Mouse (Mus musculus) liver, embryonic 11.5 days (tissue): Measurements from ENCODE around the gene Slc25a22. TPM values are rescaled to one million over a fixed set of nuclear protein-coding genes. Genes with fewer than 3 reads are reported as not detected.
"Not testable (repeated sequence)": the region's sequence is repeated elsewhere in the genome, so short reads cannot be mapped to it uniquely, and the experiment has no call there.

Source experiments
- ATAC-seq: fragments of 200-750 bp; cut with Nextera tagmentation; replicated peaks from 2 replicates; pipeline ENCODE4 v1.8.0; 2017; ENCODE audit warnings: moderate number of reproducible peaks, mild to moderate bottlenecking, moderate TSS enrichment, moderate library complexity; ENCODE audit not compliant: low FRiP score
- DNase-seq: peaks from one replicate; pipeline ENCODE4 v3.0.0-alpha.2; 2017; ENCODE audit warnings: low spot score
- H3K27ac ChIP-seq: fragments of 300-500 bp; sonication (generic); 2 replicates; pipeline ENCODE4 v1.5.1; 2014; ENCODE audit warnings: mild to moderate bottlenecking, low read depth, low read length, control low read depth
- H3K27me3 ChIP-seq: fragments of 300-500 bp; sonication (generic); replicated peaks from 2 replicates; pipeline ENCODE4 v1.6.1; 2014; ENCODE audit warnings: low read length, mixed read lengths; ENCODE audit not compliant: control insufficient read depth, insufficient read depth
- H3K36me3 ChIP-seq: fragments of 300-500 bp; sonication (generic); 2 replicates; pipeline ENCODE4 v1.6.1; 2014; ENCODE audit warnings: mild to moderate bottlenecking, low read length, moderate library complexity, mixed read lengths; ENCODE audit not compliant: control insufficient read depth, insufficient read depth
- H3K4me1 ChIP-seq: fragments of 300-500 bp; sonication (generic); replicated peaks from 2 replicates; pipeline ENCODE4 v1.6.1; 2014; ENCODE audit warnings: low read length, mixed read lengths; ENCODE audit not compliant: control insufficient read depth, insufficient read depth
- H3K4me2 ChIP-seq: fragments of 300-500 bp; sonication (generic); 2 replicates; pipeline ENCODE4 v1.6.1; 2014; ENCODE audit warnings: mild to moderate bottlenecking, control low read depth, moderate library complexity
- H3K4me3 ChIP-seq: fragments of 300-500 bp; sonication (generic); 2 replicates; pipeline ENCODE4 v1.5.1; 2014; ENCODE audit warnings: low read depth, low read length, control low read depth
- H3K9ac ChIP-seq: fragments of 300-500 bp; sonication (generic); 2 replicates; pipeline ENCODE4 v1.6.1; 2014; ENCODE audit warnings: low read depth, low read length, control low read depth
- H3K9me3 ChIP-seq: fragments of 300-500 bp; sonication (generic); 2 replicates; pipeline ENCODE4 v1.6.1; 2016; ENCODE audit warnings: low read length, inconsistent platforms, mixed read lengths; ENCODE audit not compliant: control insufficient read depth
- WGBS: fragments of 180-500 bp; shearing (Covaris S2); extraction: QIAGEN DNeasy Blood & Tissue Kit; methylation state at CpG from one replicate; pipeline ENCODE4 v1.1.7; 2014; 5-methylcytosine and 5-hydroxymethylcytosine counted together
- polyA plus RNA-seq: library from polyadenylated mRNA; unstranded; fragments of >200 nt; fragmentation: Nextera tagmentation; extraction: Ambion mirVana; gene quantifications from 2 replicates; pipeline ENCODE4 v1.2.1, GENCODE M21; 2014

Gene Slc25a22
- polyA plus RNA-seq, 1 experiment from 2014 or later = 36.9 TPM

DNA sequence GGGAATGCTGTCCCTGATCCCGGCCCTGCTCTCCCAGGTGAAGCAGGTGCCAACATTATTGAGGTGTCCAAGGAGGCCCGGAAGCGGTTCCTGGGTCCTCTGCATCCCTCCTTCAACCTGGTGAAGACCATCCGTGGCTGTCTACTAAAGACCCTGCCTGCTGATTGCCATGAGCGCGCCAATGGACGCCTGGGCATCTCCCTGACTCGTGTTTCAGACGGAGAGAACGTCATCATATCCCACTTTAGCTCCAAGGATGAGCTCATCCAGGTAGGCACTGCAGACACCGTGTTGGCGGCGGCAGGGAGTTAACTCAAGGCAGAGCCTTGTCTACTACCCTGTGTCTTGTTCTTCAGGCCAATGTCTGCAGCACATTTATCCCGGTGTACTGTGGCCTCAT lies 19.5 kb upstream of the Slc25a22 start:
- Histone ChIP-seq H3K36me3 (0 out of 2 replicates have a peak, but pooled peaks cover under 1% of the 10 kb centered on the region), H3K27me3 (peaks cover 23% of the 10 kb centered on the region), H3K9me3 (no peaks in the 10 kb centered on the region), H3K4me1 (peaks cover 17% of the 10 kb centered on the region), H3K4me3 (no peak overlapping the region), H3K9ac (no peak overlapping the region), H3K27ac (no peak overlapping the region), H3K4me2 (no peak overlapping the region)
- WGBS = 90% methylated on average over 14 of the region's 14 CpGs
- ATAC-seq (no peak), DNase-seq (no peak)

DNA sequence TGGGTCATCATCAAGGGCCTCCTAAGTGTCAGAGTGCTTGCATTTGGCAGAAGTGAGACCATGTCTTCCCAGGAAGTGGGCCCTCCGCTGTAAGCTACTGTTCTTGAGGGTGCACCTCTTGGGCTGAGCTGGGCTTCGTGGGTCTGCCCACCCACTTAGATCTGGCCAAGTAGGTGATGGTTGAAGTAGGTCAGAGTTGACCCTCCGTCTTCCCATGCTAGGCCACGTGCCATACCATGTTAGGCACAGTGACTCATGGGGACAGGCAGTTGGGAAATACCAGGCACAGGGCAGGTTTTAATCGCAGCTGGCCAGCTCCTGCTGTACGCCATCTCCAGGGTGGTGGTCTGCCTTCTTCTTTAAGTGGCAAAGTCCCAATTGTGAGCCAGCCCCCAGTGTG lies 19.0 kb upstream of the Slc25a22 start:
- H3K4me1 ChIP-seq = peaks cover 15% of the 10 kb centered on the region
- H3K27me3 ChIP-seq = peaks cover 18% of the 10 kb centered on the region
- WGBS = 84% methylated on average over 6 of the region's 6 CpGs
- H3K4me3 ChIP-seq = no peak overlapping the region
- DNase-seq (no peak), ATAC-seq (no peak)
- 0 out of 2 replicates have a peak, but pooled peaks cover 6% of the 10 kb centered on the region for H3K36me3 ChIP-seq
- no peak overlapping the region for H3K27ac ChIP-seq
- no peaks in the 10 kb centered on the region for H3K9me3 ChIP-seq
- H3K9ac ChIP-seq = no peak overlapping the region
- no peak overlapping the region; the same call in 1 of the 2 replicates for H3K4me2 ChIP-seq

DNA sequence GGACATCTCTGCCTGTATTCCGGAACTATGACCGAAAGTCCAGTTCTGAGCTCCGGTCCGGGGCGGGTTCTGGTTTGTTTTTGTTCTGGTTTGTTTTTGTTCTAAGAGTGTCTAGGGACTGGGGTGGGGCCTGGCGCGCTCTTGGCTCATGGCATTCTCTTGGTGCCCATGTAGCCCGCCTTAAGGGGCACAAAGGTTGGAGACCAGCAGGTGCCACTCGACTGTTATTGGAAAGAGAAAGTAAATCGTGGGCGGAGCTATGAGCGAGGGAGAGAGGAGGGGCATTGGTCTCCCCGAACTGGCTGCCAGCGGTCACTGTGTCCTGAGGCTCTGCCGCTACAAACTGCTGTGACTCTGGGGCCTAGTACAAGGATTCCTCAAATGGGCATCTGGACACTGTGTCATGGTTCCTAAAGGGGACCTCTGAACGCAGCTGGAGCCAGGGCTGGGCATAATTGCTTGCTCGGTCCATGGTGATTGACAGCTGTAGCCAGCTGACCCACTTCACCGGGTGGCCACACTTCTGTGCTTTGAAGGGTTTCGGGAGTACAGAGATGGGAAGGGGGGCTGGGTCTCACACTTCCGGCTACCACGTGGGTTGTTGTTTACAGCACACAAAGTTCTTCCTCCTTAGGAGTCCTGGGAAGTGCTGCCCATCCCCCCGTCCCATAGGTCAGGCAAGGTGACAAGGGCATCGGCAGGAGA lies 18.1 kb upstream of the Slc25a22 start:
- ATAC-seq (peak; percentile 24), DNase-seq (no peak)
- 2% methylated on average over 23 of the region's 23 CpGs for WGBS
- H3K36me3 ChIP-seq = peaks cover 13% of the 10 kb centered on the region
- H3K27ac ChIP-seq = peak overlapping the region; percentile 66
- peak overlapping the region; percentile 77 for H3K9ac ChIP-seq
- peak overlapping the region; percentile 95 for H3K4me2 ChIP-seq
- peaks cover 8% of the 10 kb centered on the region for H3K27me3 ChIP-seq
- H3K4me1 ChIP-seq = peaks cover 15% of the 10 kb centered on the region
- no peaks in the 10 kb centered on the region for H3K9me3 ChIP-seq
- peak overlapping the region; percentile 73 for H3K4me3 ChIP-seq

DNA sequence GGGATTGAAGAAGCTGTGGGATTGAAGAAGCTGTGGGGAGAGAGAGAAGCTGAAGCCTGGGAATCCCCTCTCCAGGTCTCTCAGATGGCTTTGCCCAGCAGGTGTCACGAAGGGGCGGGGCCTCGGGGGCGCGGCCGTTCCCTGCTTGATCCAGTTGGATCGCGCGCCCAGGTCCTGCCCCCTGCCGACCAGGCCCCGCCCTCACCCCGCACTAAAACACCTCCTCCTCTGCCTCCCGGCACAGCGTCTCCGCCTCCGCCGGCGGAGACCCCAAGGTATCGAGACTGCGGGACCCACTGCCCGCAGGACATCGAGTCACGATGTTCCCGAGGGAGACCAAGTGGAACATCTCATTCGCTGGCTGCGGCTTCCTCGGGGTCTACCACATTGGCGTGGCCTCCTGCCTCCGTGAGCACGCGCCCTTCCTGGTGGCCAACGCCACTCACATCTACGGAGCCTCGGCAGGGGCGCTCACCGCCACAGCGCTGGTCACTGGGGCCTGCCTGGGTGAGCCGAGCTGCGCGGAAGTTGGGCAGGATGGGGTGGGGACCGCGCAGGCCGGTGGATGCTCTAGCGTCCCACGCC lies 17.4 kb upstream of the Slc25a22 start, which contains the start of gene Pnpla2:
Gene Pnpla2, plus strand, starts transcription at position 232 of the 585 bp plus-strand sequence.
- Histone ChIP-seq H3K27ac (peak within 1 kb of the TSS; percentile 66), H3K4me2 (peak within 1 kb of the TSS; percentile 95), H3K4me3 (peak within 1 kb of the TSS; percentile 73), H3K4me1 (peaks cover 15% of the 10 kb centered on the region), H3K9ac (peak within 1 kb of the TSS; percentile 77), H3K36me3 (peaks cover 20% of the 10 kb centered on the region), H3K9me3 (no peaks in the 10 kb centered on the region), H3K27me3 (0 out of 2 replicates have a peak, but pooled peaks cover 2% of the 10 kb centered on the region)
- peak; percentile 95 for DNase-seq
- peak; percentile 85 for ATAC-seq
- WGBS = under 1% methylated on average over 45 of the region's 45 CpGs

DNA sequence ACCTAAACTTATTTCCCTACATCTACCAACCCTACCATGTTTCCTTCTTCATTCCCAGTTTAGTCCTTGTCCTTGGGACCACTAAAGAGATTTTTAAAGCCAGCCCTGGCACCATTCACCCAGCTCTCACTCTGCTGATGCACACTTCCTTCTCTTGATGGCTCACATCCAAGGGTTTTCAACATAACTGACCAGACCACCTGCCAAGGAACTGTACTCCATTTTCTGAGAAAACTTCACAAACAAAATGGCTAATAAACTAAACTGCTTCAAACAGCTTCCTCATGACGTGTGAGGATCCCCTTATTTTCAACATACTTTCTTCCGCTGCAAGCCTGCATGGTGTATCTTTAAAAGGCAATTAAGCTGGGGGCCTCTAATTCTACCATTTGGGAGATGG lies 15.9 kb upstream of the Slc25a22 start:
- Histone ChIP-seq H3K36me3 (peaks cover 29% of the 10 kb centered on the region), H3K9me3 (no peaks in the 10 kb centered on the region), H3K4me2 (no peak overlapping the region), H3K4me3 (no peak overlapping the region), H3K27ac (no peak overlapping the region), H3K9ac (no peak overlapping the region), H3K27me3 (no peaks in the 10 kb centered on the region), H3K4me1 (peaks cover 23% of the 10 kb centered on the region)
- 69% methylated on average over 2 of the region's 2 CpGs for WGBS
- DNase-seq (no peak), ATAC-seq (no peak)

DNA sequence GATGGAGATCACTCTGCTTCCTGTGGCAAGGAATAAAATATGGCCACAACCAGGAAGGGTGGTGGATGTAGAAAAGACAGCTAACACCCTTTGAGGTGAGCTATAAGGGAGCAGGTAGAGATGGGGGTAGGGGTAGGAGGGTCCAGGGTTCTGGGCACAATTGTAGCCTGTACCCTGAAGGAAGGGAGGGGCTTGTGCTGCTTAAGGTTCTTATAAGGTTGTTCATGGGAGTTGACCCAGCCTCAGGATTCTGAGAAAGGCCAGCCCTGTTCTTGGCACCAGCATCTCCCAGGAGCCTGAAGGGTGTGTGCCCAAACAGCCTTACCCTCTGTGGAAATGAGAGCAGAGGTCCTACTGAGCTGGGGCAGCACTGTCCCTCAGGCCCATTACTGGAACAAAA lies 14.2 kb upstream of the Slc25a22 start:
- DNase-seq (no peak), ATAC-seq (no peak)
- Histone ChIP-seq H3K9me3 (no peaks in the 10 kb centered on the region), H3K27me3 (no peaks in the 10 kb centered on the region), H3K36me3 (peaks cover 33% of the 10 kb centered on the region), H3K4me2 (no peak overlapping the region), H3K9ac (no peak overlapping the region), H3K27ac (no peak overlapping the region; the same call in 1 of the 2 replicates), H3K4me3 (no peak overlapping the region), H3K4me1 (peaks cover 25% of the 10 kb centered on the region)

DNA sequence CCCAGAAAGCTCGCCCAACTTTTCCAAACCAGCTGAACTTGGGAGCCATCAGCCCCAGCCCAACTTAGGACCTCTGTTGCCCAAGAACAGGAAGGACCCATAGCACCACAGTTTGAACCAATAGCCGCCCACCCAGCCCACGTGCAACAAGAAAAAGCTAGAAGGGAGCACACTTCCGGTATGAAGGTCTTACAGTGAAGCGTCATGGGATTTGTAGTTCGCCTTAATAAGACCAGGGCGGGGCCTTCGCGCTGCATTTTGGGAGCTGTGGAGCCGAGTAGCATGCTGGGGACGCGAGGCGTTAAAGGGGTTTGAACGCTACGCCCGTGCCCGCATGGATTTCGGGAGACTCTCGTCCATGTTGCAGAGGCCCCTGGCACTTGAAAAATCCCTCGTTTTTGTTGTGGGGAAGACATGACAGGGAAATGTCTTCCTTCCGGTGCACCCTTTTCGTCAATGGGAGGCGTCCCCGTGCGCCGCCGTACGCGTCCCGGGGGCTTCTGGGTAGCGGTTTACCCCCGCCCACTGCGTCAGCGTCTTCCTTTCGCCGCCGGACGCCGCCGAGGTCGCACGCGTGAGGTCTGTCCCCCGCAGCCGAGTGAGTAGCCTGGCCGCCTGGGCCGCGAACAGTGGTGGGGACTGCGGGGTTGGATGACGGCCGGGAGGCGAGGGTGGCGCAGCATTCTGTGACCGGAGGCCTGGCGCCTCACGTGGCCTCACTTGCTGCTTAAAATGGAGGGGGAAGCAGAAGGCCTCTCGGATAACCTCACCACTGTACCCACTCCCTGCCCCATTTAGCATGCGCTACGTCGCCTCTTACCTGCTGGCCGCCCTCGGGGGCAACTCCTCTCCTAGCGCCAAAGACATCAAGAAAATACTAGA lies 9.7 kb upstream of the Slc25a22 start, which contains the start of gene Rplp2:
Gene Rplp2, plus strand, starts transcription at position 261 of the 882 bp plus-strand sequence.
- WGBS = under 1% methylated on average over 63 of the region's 63 CpGs
- Histone ChIP-seq H3K9ac (peak within 1 kb of the TSS; percentile 96), H3K36me3 (peaks cover 33% of the 10 kb centered on the region), H3K4me3 (peak within 1 kb of the TSS; percentile 84), H3K4me1 (peaks cover 24% of the 10 kb centered on the region), H3K4me2 (peak within 1 kb of the TSS; percentile 91), H3K27ac (peak within 1 kb of the TSS; percentile 82), H3K27me3 (no peaks in the 10 kb centered on the region), H3K9me3 (no peaks in the 10 kb centered on the region)
- DNase-seq (peak; percentile 95), ATAC-seq (peak; percentile 84)

DNA sequence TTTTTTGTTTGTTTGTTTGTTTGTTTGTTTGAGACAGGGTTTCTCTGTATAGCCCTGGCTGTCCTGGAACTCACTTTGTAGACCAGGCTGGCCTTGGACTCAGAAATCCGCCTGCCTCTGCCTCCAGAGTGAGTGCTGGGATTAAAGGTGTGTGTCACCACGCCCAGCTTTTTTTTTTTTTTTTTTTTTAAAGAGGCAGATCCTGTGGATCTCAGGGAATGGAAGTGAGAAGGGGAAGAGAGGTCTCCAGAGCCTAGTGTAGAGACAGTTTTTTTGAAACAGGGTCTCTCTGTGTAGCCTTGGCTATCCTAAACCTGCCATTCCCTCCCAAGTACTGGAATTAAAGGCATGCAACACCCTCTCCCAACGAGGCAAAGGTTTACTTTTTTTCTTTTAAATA lies 8.7 kb upstream of the Slc25a22 start:
- not testable (repeated sequence) for ATAC-seq, H3K9me3 ChIP-seq, H3K27ac ChIP-seq, H3K27me3 ChIP-seq, DNase-seq, H3K9ac ChIP-seq
- H3K36me3 ChIP-seq = peaks cover 34% of the 10 kb centered on the region
- WGBS = 71% methylated on average over 3 of the region's 3 CpGs
- H3K4me1 ChIP-seq = peaks cover 32% of the 10 kb centered on the region
- H3K4me2 ChIP-seq = peak overlapping the region; percentile 68
- H3K4me3 ChIP-seq = peak overlapping the region; percentile 84
